20 mouse cellular contexts compared by ENCODE assay signal in genomic region chr13:9389334-9389733, GRCm38 (mm10).
DNase-seq lines count a peak whose midpoint lies in the region; ATAC-seq and TF ChIP-seq lines count a peak whose summit lies in the region.
"Had no signal": no experiment of that assay in that cellular context is flagged by ENCODE, and none has a peak within 500 bp of the region (broad histone marks: within the 10 kb centered on the region; RNA-seq: fewer than 3 reads in every experiment).

No protein-coding gene starts in this region.

- no peak overlapping the region for H3K27ac ChIP-seq in forebrain, postnatal 0 days (ENCODE audit: low read depth, low read length)
- H3K27ac ChIP-seq in forebrain, embryonic 14.5 days (ENCODE audit: low read depth, low read length), result no peak overlapping the region
- H3K27ac ChIP-seq in layer of hippocampus, adult 2 months, result no peak overlapping the region
- H3K27ac ChIP-seq: hindbrain, embryonic 10.5 days; limb, embryonic 13.5 days; liver, embryonic 14.5 days; neural tube, embryonic 13.5 days had no signal

- H3K4me2 ChIP-seq in forebrain, postnatal 0 days (ENCODE audit: low read depth), result no peak overlapping the region
- no peak overlapping the region for H3K4me2 ChIP-seq in forebrain, embryonic 14.5 days (ENCODE audit: low read length)
- H3K4me2 ChIP-seq: limb, embryonic 13.5 days; neural tube, embryonic 13.5 days had no signal

- no peaks in the 10 kb centered on the region for H3K9me3 ChIP-seq in forebrain, postnatal 0 days (ENCODE audit: low read length)
- H3K9me3 ChIP-seq in forebrain, embryonic 14.5 days (replicated peaks; ENCODE audit: control insufficient read depth, low read length), result peaks cover 5% of the 10 kb centered on the region; the same call in 1 of the 2 replicates
- H3K9me3 ChIP-seq: neural tube, embryonic 13.5 days had no signal

- H3K4me1 ChIP-seq in forebrain, postnatal 0 days (ENCODE audit: insufficient read depth), result no peaks in the 10 kb centered on the region
- H3K4me1 ChIP-seq in forebrain, embryonic 14.5 days (ENCODE audit: control insufficient read depth, insufficient read depth, low read length), result peaks cover 4% of the 10 kb centered on the region; the same call in 1 of the 2 replicates
- H3K4me1 ChIP-seq: limb, embryonic 13.5 days had no signal

- H3K9ac ChIP-seq in forebrain, postnatal 0 days, result no peak overlapping the region
- no peak overlapping the region for H3K9ac ChIP-seq in forebrain, embryonic 14.5 days (ENCODE audit: low read length)
- H3K9ac ChIP-seq: limb, embryonic 13.5 days; liver, embryonic 14.5 days; neural tube, embryonic 13.5 days had no signal

- no peak for DNase-seq in forebrain, postnatal 0 days
- DNase-seq in forebrain, embryonic 14.5 days (ENCODE audit: low spot score), result no peak
- no peak for DNase-seq in layer of hippocampus, adult 2 months (ENCODE audit: low spot score in 2 of 2)
- DNase-seq in layer of hippocampus, adult 11-12 months (ENCODE audit: low spot score), result no peak
- DNase-seq in 3T3-L1 (ENCODE audit: low read depth, low spot score) (peak; percentile 38), ZHBTc4 (ENCODE audit: low read depth, low spot score) (peak; percentile 36)
- no peak for DNase-seq in spleen, adult 18-20 months
- DNase-seq: adrenal gland, postnatal 25 days; cerebellum, adult 11-12 months; cerebellum, postnatal 14 days; embryo, embryonic 11 days; gastrocnemius, postnatal 10 days; kidney, postnatal 4 days; lung, postnatal 14 days had no signal

- TF ChIP-seq CTCF in forebrain, postnatal 0 days (IDR thresholded peaks at IDR 0.05; ENCODE audit: low read depth), result peak; percentile 41
- peak; percentile 63 for TF ChIP-seq CTCF in layer of hippocampus, adult 2 months (conservative IDR thresholded peaks at IDR 0.05)

- H3K36me3 ChIP-seq in forebrain, postnatal 0 days (ENCODE audit: insufficient read depth), result no peaks in the 10 kb centered on the region
- H3K36me3 ChIP-seq in forebrain, embryonic 14.5 days (ENCODE audit: control insufficient read depth, insufficient read depth, low read length), result no peaks in the 10 kb centered on the region
- H3K36me3 ChIP-seq: hindbrain, embryonic 10.5 days; limb, embryonic 13.5 days; neural tube, embryonic 13.5 days had no signal

- ATAC-seq in forebrain, postnatal 0 days, result peak; percentile 51; the same call in 1 of the 2 replicates
- no peak for ATAC-seq in forebrain, embryonic 14.5 days
- ATAC-seq in megakaryocyte, adult 5-6 weeks (ENCODE audit: poor library complexity, severe bottlenecking), result no peak
- ATAC-seq: activated CD4-positive, CD25-positive, alpha-beta regulatory T cell, adult 4 months had no signal

- WGBS in forebrain, postnatal 0 days, result 98% methylated on average over 1 of the region's 1 CpGs
- WGBS in forebrain, embryonic 14.5 days, result 91% methylated on average over 1 of the region's 1 CpGs

- no peak overlapping the region for H3K4me3 ChIP-seq in forebrain, postnatal 0 days (ENCODE audit: low read depth, low read length)
- H3K4me3 ChIP-seq in forebrain, embryonic 14.5 days (ENCODE audit: low read depth, low read length), result no peak overlapping the region
- H3K4me3 ChIP-seq in layer of hippocampus, adult 2 months, result no peak overlapping the region
- H3K4me3 ChIP-seq: hindbrain, embryonic 10.5 days; limb, embryonic 13.5 days; neural tube, embryonic 13.5 days had no signal

- no peaks in the 10 kb centered on the region for H3K27me3 ChIP-seq in forebrain, postnatal 0 days (ENCODE audit: insufficient read depth, low read length)
- H3K27me3 ChIP-seq in forebrain, embryonic 14.5 days (replicated peaks; ENCODE audit: control insufficient read depth, insufficient read depth, low read length), result no peaks in the 10 kb centered on the region
- H3K27me3 ChIP-seq: limb, embryonic 13.5 days; neural tube, embryonic 13.5 days had no signal

Comparison
In these comparisons a context has a peak if more than half of its experiments do, and no peak if none do; other contexts are left out.
1. DNase-seq: peak in 3T3-L1 (single experiment) and ZHBTc4 (single experiment); none in forebrain, postnatal 0 days (single experiment), forebrain, embryonic 14.5 days (single experiment), layer of hippocampus, adult 2 months (0 of 2), layer of hippocampus, adult 11-12 months (single experiment) and spleen, adult 18-20 months (0 of 2).